Mouse (Mus musculus): Measurements from ENCODE around the gene Fam19a1. TPM values are rescaled to one million over a fixed set of nuclear protein-coding genes. Genes with fewer than 3 reads are reported as not detected.

Fam19a1 gene
- total and polyA plus RNA-seq, 2 experiments from 2014 or later, result 0.16 TPM; not detected in 1

GRCm38 (mm10) chr6:96435545-96435944 lies 322.6 kb downstream of the Fam19a1 start:
- Histone ChIP-seq H3K36me3 (replicated peaks; ENCODE audit: control insufficient read depth, insufficient read depth, low read length) (no peaks in the 10 kb centered on the region), H3K4me3 (ENCODE audit: low read depth, low read length) (no peak overlapping the region), H3K4me2 (ENCODE audit: low read depth, low read length) (no peak overlapping the region), H3K4me1 (ENCODE audit: control insufficient read depth, insufficient read depth) (no peaks in the 10 kb centered on the region), H3K9me3 (replicated peaks; ENCODE audit: control insufficient read depth, low read length) (no peaks in the 10 kb centered on the region), H3K9ac (replicated peaks; ENCODE audit: low read depth, low read length) (no peak overlapping the region), H3K27ac (ENCODE audit: low read depth) (no peak overlapping the region), H3K27me3 (ENCODE audit: control insufficient read depth, insufficient read depth, low read length) (no peaks in the 10 kb centered on the region)
- TF ChIP-seq EP300 (IDR thresholded peaks at IDR 0.05; ENCODE audit: low read depth), result no peak
- TF ChIP-seq CTCF (IDR thresholded peaks at IDR 0.05; ENCODE audit: low read depth), result no peak
- ATAC-seq (ENCODE audit: insufficient read depth, low read depth) (no peak), DNase-seq (ENCODE audit: low spot score) (no peak)
- WGBS, result 64% methylated on average over 2 of the region's 2 CpGs

DNA sequence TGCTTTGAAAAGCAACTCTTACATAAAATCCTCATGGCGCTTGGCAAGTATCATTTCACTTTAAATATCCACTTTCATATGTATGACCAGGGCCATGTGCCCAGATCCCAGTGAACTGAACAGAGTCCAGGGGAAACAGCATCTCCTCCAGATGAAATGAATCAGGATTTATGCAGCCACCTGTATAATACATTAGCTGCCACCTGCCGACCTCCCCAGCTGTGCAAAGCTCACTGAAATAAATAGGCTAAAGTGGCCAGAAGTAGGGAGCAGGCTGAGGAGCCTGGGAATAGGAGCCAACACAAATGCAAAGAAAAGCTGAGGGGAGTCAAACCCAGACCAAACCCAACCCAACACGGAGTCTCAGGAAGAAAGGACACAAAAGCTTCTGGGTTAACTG lies 324.9 kb downstream of the Fam19a1 start:
- Histone ChIP-seq H3K27ac (ENCODE audit: low read depth) (no peak overlapping the region), H3K27me3 (ENCODE audit: control insufficient read depth, insufficient read depth, low read length) (no peaks in the 10 kb centered on the region), H3K4me1 (ENCODE audit: control insufficient read depth, insufficient read depth) (no peaks in the 10 kb centered on the region), H3K9me3 (replicated peaks; ENCODE audit: control insufficient read depth, low read length) (no peaks in the 10 kb centered on the region), H3K36me3 (replicated peaks; ENCODE audit: control insufficient read depth, insufficient read depth, low read length) (no peaks in the 10 kb centered on the region), H3K4me3 (ENCODE audit: low read depth, low read length) (no peak overlapping the region), H3K4me2 (ENCODE audit: low read depth, low read length) (no peak overlapping the region), H3K9ac (replicated peaks; ENCODE audit: low read depth, low read length) (no peak overlapping the region)
- no peak for DNase-seq (ENCODE audit: low spot score)
- WGBS, result 76% methylated on average over 3 of the region's 3 CpGs
- ATAC-seq (ENCODE audit: insufficient read depth, low read depth), result no peak
- no peak for TF ChIP-seq EP300 (IDR thresholded peaks at IDR 0.05; ENCODE audit: low read depth)
- TF ChIP-seq CTCF (IDR thresholded peaks at IDR 0.05; ENCODE audit: low read depth), result no peak

DNA sequence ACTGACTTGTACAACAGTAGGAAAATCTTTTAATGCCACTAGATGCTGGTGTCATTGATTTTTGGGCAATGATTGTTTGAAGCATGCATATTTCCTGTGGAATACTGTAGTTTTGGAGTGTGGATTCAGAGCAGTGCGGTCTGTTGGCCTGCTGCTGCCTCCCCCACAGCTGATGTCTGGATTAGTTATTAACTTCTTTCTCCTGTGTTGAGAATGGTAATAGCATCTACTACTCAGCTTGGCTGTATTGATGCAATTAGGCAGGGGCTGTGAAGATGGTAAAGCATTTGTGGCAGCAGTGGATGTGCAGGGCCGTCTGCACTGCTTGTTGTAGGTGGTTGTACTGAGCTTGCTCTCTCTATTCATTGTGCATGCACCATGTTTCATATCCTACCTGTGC lies 326.5 kb downstream of the Fam19a1 start:
- no peaks in the 10 kb centered on the region for H3K9me3 ChIP-seq (replicated peaks; ENCODE audit: control insufficient read depth, low read length)
- H3K27me3 ChIP-seq (ENCODE audit: control insufficient read depth, insufficient read depth, low read length), result no peaks in the 10 kb centered on the region
- WGBS, result 63% methylated on average over 2 of the region's 2 CpGs
- H3K4me2 ChIP-seq (ENCODE audit: low read depth, low read length), result no peak overlapping the region
- TF ChIP-seq EP300 (IDR thresholded peaks at IDR 0.05; ENCODE audit: low read depth) (no peak), CTCF (IDR thresholded peaks at IDR 0.05; ENCODE audit: low read depth) (no peak)
- DNase-seq (ENCODE audit: low spot score) (no peak), ATAC-seq (ENCODE audit: insufficient read depth, low read depth) (no peak)
- H3K4me3 ChIP-seq (ENCODE audit: low read depth, low read length), result no peak overlapping the region
- H3K9ac ChIP-seq (replicated peaks; ENCODE audit: low read depth, low read length), result no peak overlapping the region
- H3K27ac ChIP-seq (ENCODE audit: low read depth), result no peak overlapping the region
- H3K4me1 ChIP-seq (ENCODE audit: control insufficient read depth, insufficient read depth), result no peaks in the 10 kb centered on the region
- no peaks in the 10 kb centered on the region for H3K36me3 ChIP-seq (replicated peaks; ENCODE audit: control insufficient read depth, insufficient read depth, low read length)

DNA sequence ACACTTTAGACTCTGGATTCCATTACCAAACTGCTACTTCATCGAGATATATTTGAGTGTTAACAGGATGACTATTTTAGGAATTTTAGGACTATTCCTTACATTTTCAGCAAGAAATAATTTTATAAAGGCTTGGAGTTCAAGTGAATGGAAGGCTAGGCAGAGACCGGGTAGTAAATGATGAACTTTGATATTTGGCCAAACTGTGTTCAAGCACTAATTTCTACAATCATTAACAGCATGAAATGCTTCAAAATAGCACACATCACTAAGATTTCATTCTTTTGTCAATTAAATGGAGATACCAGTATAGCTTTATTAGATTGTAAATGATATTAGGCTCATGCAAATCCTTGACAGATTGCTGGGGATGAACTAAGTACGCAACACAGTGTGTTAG lies 329.0 kb downstream of the Fam19a1 start:
- no peak for ATAC-seq (ENCODE audit: insufficient read depth, low read depth)
- 78% methylated on average over 3 of the region's 3 CpGs for WGBS
- DNase-seq (ENCODE audit: low spot score), result no peak
- Histone ChIP-seq H3K9me3 (replicated peaks; ENCODE audit: control insufficient read depth, low read length) (no peaks in the 10 kb centered on the region), H3K4me3 (ENCODE audit: low read depth, low read length) (no peak overlapping the region), H3K9ac (replicated peaks; ENCODE audit: low read depth, low read length) (no peak overlapping the region), H3K27me3 (ENCODE audit: control insufficient read depth, insufficient read depth, low read length) (no peaks in the 10 kb centered on the region), H3K36me3 (replicated peaks; ENCODE audit: control insufficient read depth, insufficient read depth, low read length) (no peaks in the 10 kb centered on the region), H3K27ac (ENCODE audit: low read depth) (no peak overlapping the region), H3K4me2 (ENCODE audit: low read depth, low read length) (no peak overlapping the region), H3K4me1 (ENCODE audit: control insufficient read depth, insufficient read depth) (no peaks in the 10 kb centered on the region)
- TF ChIP-seq CTCF (IDR thresholded peaks at IDR 0.05; ENCODE audit: low read depth) (no peak), EP300 (IDR thresholded peaks at IDR 0.05; ENCODE audit: low read depth) (no peak)

GRCm38 (mm10) chr6:96447466-96447865 lies 334.5 kb downstream of the Fam19a1 start:
- no peak for ATAC-seq (ENCODE audit: insufficient read depth, low read depth)
- no peak overlapping the region for H3K4me2 ChIP-seq (ENCODE audit: low read depth, low read length)
- TF ChIP-seq EP300 (IDR thresholded peaks at IDR 0.05; ENCODE audit: low read depth) (no peak), CTCF (IDR thresholded peaks at IDR 0.05; ENCODE audit: low read depth) (no peak)
- H3K27me3 ChIP-seq (ENCODE audit: control insufficient read depth, insufficient read depth, low read length), result no peaks in the 10 kb centered on the region
- H3K36me3 ChIP-seq (replicated peaks; ENCODE audit: control insufficient read depth, insufficient read depth, low read length), result no peaks in the 10 kb centered on the region
- no peak overlapping the region for H3K9ac ChIP-seq (replicated peaks; ENCODE audit: low read depth, low read length)
- no peak overlapping the region for H3K27ac ChIP-seq (ENCODE audit: low read depth)
- WGBS, result 58% methylated on average over 4 of the region's 4 CpGs
- no peaks in the 10 kb centered on the region for H3K4me1 ChIP-seq (ENCODE audit: control insufficient read depth, insufficient read depth)
- H3K4me3 ChIP-seq (ENCODE audit: low read depth, low read length), result no peak overlapping the region
- DNase-seq (ENCODE audit: low spot score), result no peak
- no peaks in the 10 kb centered on the region for H3K9me3 ChIP-seq (replicated peaks; ENCODE audit: control insufficient read depth, low read length)

GRCm38 (mm10) chr6:96456266-96456665 lies 343.3 kb downstream of the Fam19a1 start:
- Histone ChIP-seq H3K27ac (ENCODE audit: low read depth) (no peak overlapping the region), H3K9me3 (replicated peaks; ENCODE audit: control insufficient read depth, low read length) (no peaks in the 10 kb centered on the region), H3K27me3 (ENCODE audit: control insufficient read depth, insufficient read depth, low read length) (no peaks in the 10 kb centered on the region), H3K4me3 (ENCODE audit: low read depth, low read length) (no peak overlapping the region), H3K9ac (replicated peaks; ENCODE audit: low read depth, low read length) (no peak overlapping the region), H3K36me3 (replicated peaks; ENCODE audit: control insufficient read depth, insufficient read depth, low read length) (no peaks in the 10 kb centered on the region), H3K4me2 (ENCODE audit: low read depth, low read length) (no peak overlapping the region), H3K4me1 (ENCODE audit: control insufficient read depth, insufficient read depth) (no peaks in the 10 kb centered on the region)
- 79% methylated on average over 1 of the region's 1 CpGs for WGBS
- ATAC-seq (ENCODE audit: insufficient read depth, low read depth) (no peak), DNase-seq (ENCODE audit: low spot score) (no peak)
- TF ChIP-seq EP300 (IDR thresholded peaks at IDR 0.05; ENCODE audit: low read depth) (no peak), CTCF (IDR thresholded peaks at IDR 0.05; ENCODE audit: low read depth) (no peak)
